Mouse (Mus musculus) small intestine, adult 10 weeks (tissue): Measurements from ENCODE around the gene Olfr1124. TPM values are rescaled to one million over a fixed set of nuclear protein-coding genes. Genes with fewer than 3 reads are reported as not detected.

Source experiments
- polyA plus RNA-seq: library from polyadenylated mRNA; stranded (reverse); fragments of 350-450 nt; fragmentation: Illumina TruSeq; extraction: RNeasy Lipid Tissue Mini Kit (QIAGEN cat#74804); gene quantifications from one replicate; pipeline ENCODE4 v1.2.3, GENCODE M21; 2014; ENCODE audit warnings: low replicate concordance

Gene Olfr1124
- not detected for polyA plus RNA-seq

DNA sequence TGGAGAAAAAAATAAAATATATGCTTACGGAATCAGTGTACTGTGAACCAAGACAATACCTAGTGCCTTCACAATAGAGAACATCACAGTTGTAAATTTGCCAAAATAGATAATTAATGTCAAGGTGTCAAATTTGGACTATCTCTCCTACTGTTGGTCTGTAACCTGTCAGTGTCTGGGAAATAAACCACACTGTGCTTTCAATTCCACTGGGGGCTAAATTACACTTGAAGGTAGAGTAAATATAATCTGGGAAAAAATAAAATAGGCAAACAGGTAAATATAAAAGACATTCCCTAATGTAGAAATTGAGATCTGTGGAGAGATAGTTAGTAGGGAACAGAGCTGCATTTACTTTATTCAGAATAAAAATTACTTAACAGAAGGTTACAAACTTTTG, at the start of gene Olfr1124:
Gene Olfr1124 (plus strand): TSS at position 301 of the 400 bp plus-strand sequence.

DNA sequence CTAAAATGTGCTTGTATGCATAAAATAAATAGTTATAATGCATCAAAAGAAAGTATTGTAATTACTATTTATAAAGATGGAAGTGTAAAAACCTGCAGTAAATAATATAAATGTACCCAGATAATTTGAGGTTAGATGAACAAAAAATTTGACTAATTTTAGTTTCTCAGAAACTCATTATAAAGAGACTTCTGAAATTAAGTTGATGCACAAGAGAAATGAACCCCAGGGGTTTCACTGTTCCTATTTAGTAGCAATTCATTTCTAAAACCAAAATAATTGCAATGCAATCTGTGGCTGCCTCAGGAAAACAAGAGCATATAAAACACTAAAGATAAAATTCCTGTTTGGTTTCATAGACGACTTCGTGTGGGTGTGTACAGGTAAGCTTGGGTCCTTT, 44.5 kb upstream of the Olfr1124 start, which contains the start of gene Olfr1122:
Gene Olfr1122 (plus strand): TSS at position 301 of the 400 bp plus-strand sequence.

DNA sequence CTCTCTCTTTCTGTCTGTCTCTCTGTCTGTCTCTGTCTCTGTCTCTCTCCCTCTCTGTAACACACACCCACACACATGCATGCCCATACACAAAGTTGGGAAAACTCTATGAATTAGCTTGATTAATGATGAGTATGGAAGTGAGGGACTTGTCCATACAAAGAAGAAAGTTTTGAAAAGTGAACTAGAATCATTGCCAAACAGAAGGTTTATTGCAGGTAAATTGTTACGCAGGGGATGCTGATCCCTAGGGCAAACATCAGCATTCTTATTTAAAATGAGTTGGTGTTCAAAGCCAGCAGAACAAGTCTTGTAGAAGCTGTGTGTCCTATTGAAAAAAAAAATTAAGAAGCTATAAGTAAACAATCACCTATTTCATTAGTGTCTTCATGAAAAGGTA, 13.7 kb upstream of the Olfr1124 start, which contains the start of gene Olfr1123:
Gene Olfr1123 (plus strand): TSS at position 301 of the 400 bp plus-strand sequence.

DNA sequence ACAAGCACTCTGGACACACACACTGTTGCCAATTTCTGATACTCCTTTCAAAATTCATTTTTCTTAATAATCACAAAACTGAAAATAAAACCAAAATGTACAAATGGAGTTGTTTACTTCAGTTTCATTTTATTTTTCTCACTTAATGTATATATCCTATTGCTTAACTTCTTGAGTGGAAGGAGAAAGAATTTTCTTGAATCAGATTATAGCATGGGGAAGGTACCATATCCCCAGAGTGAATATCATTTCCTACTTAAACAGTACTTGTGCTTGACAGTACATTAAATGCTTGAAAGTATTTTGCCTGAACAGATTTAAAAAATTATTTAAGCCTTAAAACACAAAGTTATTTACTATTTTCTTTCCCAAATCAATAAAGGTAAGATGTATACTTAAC, 23.6 kb downstream of the Olfr1124 start, which contains the start of gene Olfr1126:
Gene Olfr1126 (plus strand): TSS at position 301 of the 400 bp plus-strand sequence.

Other genes with a start within 250 kb of the Olfr1124 start
- gene Olfr1112, start 242.5 kb upstream of the Olfr1124 start, polyA plus RNA-seq: not detected
- not detected for gene Olfr1113, start 221.3 kb upstream of the Olfr1124 start, polyA plus RNA-seq
- gene Olfr1115, start 182.3 kb upstream of the Olfr1124 start, polyA plus RNA-seq: not detected
- not detected for gene Olfr1116, start 162.7 kb upstream of the Olfr1124 start, polyA plus RNA-seq
- not detected for gene Olfr1118, start 122.7 kb upstream of the Olfr1124 start, polyA plus RNA-seq
- not detected for gene Olfr1120, start 75.5 kb upstream of the Olfr1124 start, polyA plus RNA-seq
- gene Olfr1121, start 60.4 kb upstream of the Olfr1124 start, polyA plus RNA-seq: not detected
- gene Olfr1122, start 44.4 kb upstream of the Olfr1124 start, polyA plus RNA-seq: not detected
- gene Olfr1123, start 13.6 kb upstream of the Olfr1124 start, polyA plus RNA-seq: not detected
- not detected for gene Olfr1126, start 23.7 kb downstream of the Olfr1124 start, polyA plus RNA-seq
- not detected for gene Pramel7, start 66.8 kb downstream of the Olfr1124 start, polyA plus RNA-seq
- not detected for gene Pramel6, start 76.3 kb downstream of the Olfr1124 start, polyA plus RNA-seq
- gene Olfr153, start 101.5 kb downstream of the Olfr1124 start, polyA plus RNA-seq: not detected
- gene Olfr1128, start 115.3 kb downstream of the Olfr1124 start, polyA plus RNA-seq: not detected
- not detected for gene Olfr1129, start 143.6 kb downstream of the Olfr1124 start, polyA plus RNA-seq
- not detected for gene Olfr1130, start 175.9 kb downstream of the Olfr1124 start, polyA plus RNA-seq
- not detected for gene Olfr1131, start 196.8 kb downstream of the Olfr1124 start, polyA plus RNA-seq
- gene Olfr1132, start 207.3 kb downstream of the Olfr1124 start, polyA plus RNA-seq: not detected
- not detected for gene Olfr1133, start 217.1 kb downstream of the Olfr1124 start, polyA plus RNA-seq
- not detected for gene Olfr1134, start 228.2 kb downstream of the Olfr1124 start, polyA plus RNA-seq
- gene Olfr1135, start 243.4 kb downstream of the Olfr1124 start, polyA plus RNA-seq: not detected